Mouse (Mus musculus): ENCODE results near the gene Rara.

- TF ChIP-seq CTCF (IDR thresholded peaks at IDR 0.05; ENCODE audit: borderline replicate concordance, insufficient read depth, low read length): no peak
- no peak for TF ChIP-seq POLR2A (IDR thresholded peaks at IDR 0.05; ENCODE audit: low read depth, low read length)
Observed at GRCm38 (mm10) chr11:98939953-98940641, 12.5 kb downstream of the Rara start.
